In the genomic region with DNA sequence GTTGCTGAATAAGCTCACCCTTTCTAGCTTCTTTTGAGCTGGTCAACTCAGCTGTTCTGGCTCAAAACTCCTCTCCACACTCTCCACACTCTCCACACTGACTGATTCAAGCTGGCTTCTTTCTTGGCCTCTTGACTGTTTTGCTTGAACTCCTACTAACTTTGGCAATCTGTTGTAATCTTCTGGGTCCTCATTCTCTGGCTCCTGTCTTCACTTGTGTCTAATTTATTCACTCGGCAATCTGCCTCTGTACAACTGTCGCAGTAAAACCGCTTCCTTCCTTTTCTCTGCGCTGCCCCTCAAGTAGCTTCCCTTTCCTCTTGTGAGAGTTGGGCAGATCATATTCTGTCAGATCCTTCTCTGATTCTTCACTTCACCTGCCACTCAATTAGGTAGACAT, we compare ENCODE assay signal across 12 mouse cellular contexts. TPM values are rescaled to one million over a fixed set of nuclear protein-coding genes. Genes with fewer than 3 reads are reported as not detected.
A peak's percentile ranks its signal among the peaks of the same experiment; 100 is the strongest.
DNase-seq lines count a peak whose midpoint lies in the region; ATAC-seq and TF ChIP-seq lines count a peak whose summit lies in the region.
"Had no signal": no experiment of that assay in that cellular context is flagged by ENCODE, and none has a peak within 500 bp of the region (broad histone marks: within the 10 kb centered on the region; RNA-seq: fewer than 3 reads in every experiment).

No protein-coding gene starts in this region.

- H3K4me2 ChIP-seq in liver, postnatal 0 days (ENCODE audit: low read depth, low read length) = peak overlapping the region; percentile 89; the same call in 1 of the 2 replicates
- no peak overlapping the region for H3K4me2 ChIP-seq in midbrain, embryonic 13.5 days (replicated peaks)
- no peak overlapping the region for H3K4me2 ChIP-seq in kidney, embryonic 15.5 days
- H3K4me2 ChIP-seq: hindbrain, embryonic 13.5 days had no signal

- H3K27ac ChIP-seq in brown adipose tissue, adult 24 weeks (replicated peaks; ENCODE audit: low read depth, low read length) = peak overlapping the region; percentile 37
- peak overlapping the region; percentile 94 for H3K27ac ChIP-seq in liver, postnatal 0 days (ENCODE audit: low read depth)
- H3K27ac ChIP-seq in midbrain, embryonic 13.5 days = no peak overlapping the region
- no peak overlapping the region for H3K27ac ChIP-seq in kidney, embryonic 15.5 days
- H3K27ac ChIP-seq: embryonic facial prominence, embryonic 10.5 days; hindbrain, embryonic 13.5 days; lung, embryonic 15.5 days had no signal

- peak; percentile 76 to 80 for DNase-seq in spleen, postnatal 36 days (ENCODE audit: low spot score in 2 of 2)
- DNase-seq in spleen, postnatal 4 days (ENCODE audit: low spot score in 2 of 2) = no peak
- no peak for DNase-seq in liver, postnatal 0 days
- DNase-seq in kidney, postnatal 36 days = no peak
- DNase-seq: right cerebral cortex, adult 18-20 months had no signal

- no peaks in the 10 kb centered on the region for H3K27me3 ChIP-seq in liver, postnatal 0 days (ENCODE audit: insufficient read depth, low read length)
- no peaks in the 10 kb centered on the region for H3K27me3 ChIP-seq in midbrain, embryonic 13.5 days
- H3K27me3 ChIP-seq in kidney, embryonic 15.5 days = no peaks in the 10 kb centered on the region
- H3K27me3 ChIP-seq: hindbrain, embryonic 13.5 days; lung, embryonic 15.5 days had no signal

- no peak for ATAC-seq in liver, postnatal 0 days
- no peak for ATAC-seq in midbrain, embryonic 13.5 days
- ATAC-seq in kidney, embryonic 15.5 days (replicated peaks; ENCODE audit: low FRiP score) = no peak

- peaks cover 11% of the 10 kb centered on the region for H3K4me1 ChIP-seq in brown adipose tissue, adult 24 weeks (ENCODE audit: control insufficient read depth, insufficient read depth, insufficient read length, low read length)
- peaks cover 34% of the 10 kb centered on the region for H3K4me1 ChIP-seq in liver, postnatal 0 days (ENCODE audit: insufficient read depth)
- H3K4me1 ChIP-seq in midbrain, embryonic 13.5 days (replicated peaks) = peaks cover 33% of the 10 kb centered on the region
- peaks cover 30% of the 10 kb centered on the region for H3K4me1 ChIP-seq in kidney, embryonic 15.5 days

- no peak for TF ChIP-seq CTCF in liver, postnatal 0 days (IDR thresholded peaks at IDR 0.05; ENCODE audit: low read depth)

- peaks cover 11% of the 10 kb centered on the region for H3K36me3 ChIP-seq in liver, postnatal 0 days (replicated peaks; ENCODE audit: insufficient read depth, low read length)
- peaks cover 16% of the 10 kb centered on the region for H3K36me3 ChIP-seq in midbrain, embryonic 13.5 days
- H3K36me3 ChIP-seq in kidney, embryonic 15.5 days = peaks cover 20% of the 10 kb centered on the region

- no peak overlapping the region for H3K4me3 ChIP-seq in brown adipose tissue, adult 24 weeks (ENCODE audit: insufficient read depth, low read depth, low read length)
- no peak overlapping the region for H3K4me3 ChIP-seq in liver, postnatal 0 days (ENCODE audit: low read depth, low read length)
- no peak overlapping the region for H3K4me3 ChIP-seq in midbrain, embryonic 13.5 days (replicated peaks)
- no peak overlapping the region for H3K4me3 ChIP-seq in kidney, embryonic 15.5 days (replicated peaks)
- H3K4me3 ChIP-seq: embryonic facial prominence, embryonic 10.5 days; hindbrain, embryonic 13.5 days had no signal

- H3K9ac ChIP-seq in liver, postnatal 0 days (replicated peaks) = no peak overlapping the region
- no peak overlapping the region for H3K9ac ChIP-seq in midbrain, embryonic 13.5 days (replicated peaks)
- H3K9ac ChIP-seq in kidney, embryonic 15.5 days = no peak overlapping the region
- H3K9ac ChIP-seq: hindbrain, embryonic 13.5 days; lung, embryonic 15.5 days had no signal

- peaks cover 4% of the 10 kb centered on the region; the same call in 1 of the 2 replicates for H3K9me3 ChIP-seq in liver, postnatal 0 days (ENCODE audit: low read length)
- no peaks in the 10 kb centered on the region for H3K9me3 ChIP-seq in midbrain, embryonic 13.5 days
- 0 out of 2 replicates have a peak, but pooled peaks cover 3% of the 10 kb centered on the region for H3K9me3 ChIP-seq in kidney, embryonic 15.5 days (replicated peaks)
- H3K9me3 ChIP-seq: embryonic facial prominence, embryonic 10.5 days; hindbrain, embryonic 13.5 days; lung, embryonic 15.5 days had no signal

- no peak for TF ChIP-seq EP300 in liver, postnatal 0 days (IDR thresholded peaks at IDR 0.05; ENCODE audit: low read depth)

- 45% methylated on average over 4 of the region's 4 CpGs for WGBS in liver, postnatal 0 days (ENCODE audit: insufficient replicate concordance)
- 91% methylated on average over 4 of the region's 4 CpGs for WGBS in midbrain, embryonic 13.5 days
- 69% methylated on average over 4 of the region's 4 CpGs for WGBS in kidney, embryonic 15.5 days

RNA-seq across cellular contexts. Expression of gene Tbrg4, which starts 1.9 kb away (rescaled TPM):
- polyA plus RNA-seq in brown adipose tissue, adult 24 weeks (2012; ENCODE audit: insufficient read depth, insufficient read length, missing spikeins) = 57.4 and 57.7 TPM in 2 replicates
- polyA plus RNA-seq in liver, postnatal 0 days (2015; fragmentation: Nextera tagmentation; extraction: Ambion mirVana) = 19.6 and 23.5 TPM in 2 replicates
- 34.6 and 35.5 TPM in 2 replicates for polyA plus RNA-seq in midbrain, embryonic 13.5 days (2015; fragmentation: Nextera tagmentation; extraction: Ambion mirVana)
- polyA plus RNA-seq in kidney, embryonic 15.5 days (2015; fragmentation: Nextera tagmentation; extraction: Ambion mirVana) = 43.0 and 46.4 TPM in 2 replicates

RNA-seq across cellular contexts. Expression of gene Wap, which starts 10.7 kb away (rescaled TPM):
- polyA plus RNA-seq in brown adipose tissue, adult 24 weeks (2012; ENCODE audit: insufficient read depth, insufficient read length, missing spikeins) = not detected in 2 replicates
- not detected in 2 replicates for polyA plus RNA-seq in liver, postnatal 0 days (2015; fragmentation: Nextera tagmentation; extraction: Ambion mirVana)
- not detected in 2 replicates for polyA plus RNA-seq in midbrain, embryonic 13.5 days (2015; fragmentation: Nextera tagmentation; extraction: Ambion mirVana)
- not detected in 2 replicates for polyA plus RNA-seq in kidney, embryonic 15.5 days (2015; fragmentation: Nextera tagmentation; extraction: Ambion mirVana)
- polyA plus RNA-seq: embryonic facial prominence, embryonic 10.5 days; hindbrain, embryonic 13.5 days; lung, embryonic 15.5 days; myocyte had no signal

RNA-seq across cellular contexts. Expression of gene Nacad, which starts 21.9 kb away (rescaled TPM):
- not detected in 2 replicates for polyA plus RNA-seq in brown adipose tissue, adult 24 weeks (2012; ENCODE audit: insufficient read depth, insufficient read length, missing spikeins)
- polyA plus RNA-seq in liver, postnatal 0 days (2015; fragmentation: Nextera tagmentation; extraction: Ambion mirVana) = 1.5 and 1.6 TPM in 2 replicates
- 96.9 and 101 TPM in 2 replicates for polyA plus RNA-seq in midbrain, embryonic 13.5 days (2015; fragmentation: Nextera tagmentation; extraction: Ambion mirVana)
- polyA plus RNA-seq in kidney, embryonic 15.5 days (2015; fragmentation: Nextera tagmentation; extraction: Ambion mirVana) = 2.0 and 3.7 TPM in 2 replicates

RNA-seq across cellular contexts. Expression of gene Ramp3, which starts 30.6 kb away (rescaled TPM):
- polyA plus RNA-seq in brown adipose tissue, adult 24 weeks (2012; ENCODE audit: insufficient read depth, insufficient read length, missing spikeins) = not detected in 2 replicates
- 0.20 and 0.28 TPM in 2 replicates for polyA plus RNA-seq in liver, postnatal 0 days (2015; fragmentation: Nextera tagmentation; extraction: Ambion mirVana)
- 6.4 and 6.8 TPM in 2 replicates for polyA plus RNA-seq in midbrain, embryonic 13.5 days (2015; fragmentation: Nextera tagmentation; extraction: Ambion mirVana)
- 10.8 and 11.7 TPM in 2 replicates for polyA plus RNA-seq in kidney, embryonic 15.5 days (2015; fragmentation: Nextera tagmentation; extraction: Ambion mirVana)

Comparison
In these comparisons a context has a peak if more than half of its experiments do, and no peak if none do; other contexts are left out.
1. DNase-seq: peak in spleen, postnatal 36 days (2 of 2); none in spleen, postnatal 4 days (0 of 2), liver, postnatal 0 days (single experiment) and kidney, postnatal 36 days (0 of 2).
2. H3K27ac ChIP-seq: peak in brown adipose tissue, adult 24 weeks (single experiment) and liver, postnatal 0 days (single experiment); none in midbrain, embryonic 13.5 days (single experiment) and kidney, embryonic 15.5 days (single experiment).
3. RNA of gene Nacad, which starts 21.9 kb away (polyA plus RNA-seq): 96.9 to 101 TPM in midbrain, embryonic 13.5 days; 2.0 to 3.7 TPM in kidney, embryonic 15.5 days, 1.5 to 1.6 TPM in liver, postnatal 0 days and not detected in brown adipose tissue, adult 24 weeks; every median in the first group is over 10 times any median in the second.